Mouse (Mus musculus) intestine, embryonic 14.5 days (tissue): ENCODE results near the gene Pkp4. TPM values are rescaled to one million over a fixed set of nuclear protein-coding genes. Genes with fewer than 3 reads are reported as not detected.

ENCODE experiments used
- ATAC-seq: fragments of 200-750 bp; cut with Nextera tagmentation; replicated peaks from 2 replicates; pipeline ENCODE4 v1.8.0; 2017; ENCODE audit warnings: low read depth, moderate number of reproducible peaks, moderate TSS enrichment, moderate library complexity; ENCODE audit not compliant: low FRiP score, low TSS enrichment
- DNase-seq: peaks from one replicate; pipeline ENCODE4 v3.0.0-alpha.2; 2018; ENCODE audit warnings: low spot score
- H3K27ac ChIP-seq: fragments of 300-500 bp; sonication (generic); 2 replicates; pipeline ENCODE4 v1.5.1; 2014; ENCODE audit warnings: low read depth, mild to moderate bottlenecking, control low read depth
- H3K27me3 ChIP-seq: fragments of 300-500 bp; sonication (generic); replicated peaks from 2 replicates; pipeline ENCODE4 v1.6.1; 2014; ENCODE audit warnings: low read length, control low read depth; ENCODE audit not compliant: control insufficient read depth, insufficient read depth
- H3K36me3 ChIP-seq: fragments of 300-500 bp; sonication (generic); 2 replicates; pipeline ENCODE4 v1.6.1; 2014; ENCODE audit warnings: low read length, control low read depth; ENCODE audit not compliant: control insufficient read depth, insufficient read depth
- H3K4me1 ChIP-seq: fragments of 300-500 bp; sonication (generic); replicated peaks from 2 replicates; pipeline ENCODE4 v1.6.1; 2014; ENCODE audit warnings: low read length, control low read depth, mixed read lengths; ENCODE audit not compliant: control insufficient read depth, insufficient read depth
- H3K4me2 ChIP-seq: fragments of 300-500 bp; sonication (generic); 2 replicates; pipeline ENCODE4 v1.6.1; 2014; ENCODE audit warnings: low read length
- H3K4me3 ChIP-seq: fragments of 300-500 bp; sonication (generic); 2 replicates; pipeline ENCODE4 v1.5.1; 2014; ENCODE audit warnings: low read depth, low read length, control low read depth, mixed read lengths
- H3K9ac ChIP-seq: fragments of 300-500 bp; sonication (generic); 2 replicates; pipeline ENCODE4 v1.6.1; 2014; ENCODE audit warnings: mild to moderate bottlenecking, low read length
- H3K9me3 ChIP-seq: fragments of 300-500 bp; sonication (generic); 2 replicates; pipeline ENCODE4 v1.6.1; 2016; ENCODE audit warnings: low read length, control low read depth; ENCODE audit not compliant: control insufficient read depth
- WGBS: fragments of 180-500 bp; shearing (Covaris S2); extraction: QIAGEN DNeasy Blood & Tissue Kit; methylation state at CpG from one replicate; pipeline ENCODE4 v1.1.7; 2014; 5-methylcytosine and 5-hydroxymethylcytosine counted together
- polyA plus RNA-seq: library from polyadenylated mRNA; unstranded; fragments of >200 nt; fragmentation: Nextera tagmentation; extraction: Ambion mirVana; gene quantifications from 2 replicates; pipeline ENCODE4 v1.2.1, GENCODE M21; 2014

The Pkp4 gene
- polyA plus RNA-seq, 1 experiment from 2014 or later: 24.4 TPM

GRCm38 (mm10) chr2:59318631-59319030 is 158.0 kb downstream of the Pkp4 start:
- Histone ChIP-seq H3K4me1 (no peaks in the 10 kb centered on the region), H3K27ac (no peak overlapping the region), H3K9ac (no peak overlapping the region), H3K4me3 (no peak overlapping the region), H3K4me2 (no peak overlapping the region), H3K27me3 (no peaks in the 10 kb centered on the region), H3K36me3 (peaks cover 46% of the 10 kb centered on the region), H3K9me3 (peaks cover 12% of the 10 kb centered on the region)
- ATAC-seq (no peak), DNase-seq (no peak)
- 91% methylated on average over 1 of the region's 1 CpGs for WGBS

GRCm38 (mm10) chr2:59327946-59328345 is 167.3 kb downstream of the Pkp4 start:
- Histone ChIP-seq H3K27ac (no peak overlapping the region), H3K36me3 (no peaks in the 10 kb centered on the region), H3K27me3 (no peaks in the 10 kb centered on the region), H3K4me2 (no peak overlapping the region), H3K4me3 (no peak overlapping the region), H3K4me1 (no peaks in the 10 kb centered on the region), H3K9ac (no peak overlapping the region), H3K9me3 (no peaks in the 10 kb centered on the region)
- WGBS: 86% methylated on average over 5 of the region's 5 CpGs
- DNase-seq (peak; percentile 25), ATAC-seq (no peak)

- Histone ChIP-seq H3K36me3 (peaks cover 5% of the 10 kb centered on the region), H3K27ac (no peak overlapping the region), H3K4me3 (no peak overlapping the region), H3K9ac (no peak overlapping the region), H3K27me3 (no peaks in the 10 kb centered on the region), H3K9me3 (no peaks in the 10 kb centered on the region), H3K4me2 (no peak overlapping the region), H3K4me1 (no peaks in the 10 kb centered on the region)
- DNase-seq (no peak), ATAC-seq (no peak)
- WGBS: 86% methylated on average over 9 of the region's 9 CpGs
Observed at GRCm38 (mm10) chr2:59331093-59331492, 170.4 kb downstream of the Pkp4 start.

GRCm38 (mm10) chr2:59332523-59332922 is 171.9 kb downstream of the Pkp4 start:
- H3K9me3 ChIP-seq: no peaks in the 10 kb centered on the region
- ATAC-seq: no peak
- no peak overlapping the region for H3K4me2 ChIP-seq
- H3K4me3 ChIP-seq: no peak overlapping the region
- DNase-seq: no peak
- no peak overlapping the region for H3K27ac ChIP-seq
- no peak overlapping the region for H3K9ac ChIP-seq
- peaks cover 8% of the 10 kb centered on the region for H3K36me3 ChIP-seq
- no peaks in the 10 kb centered on the region for H3K27me3 ChIP-seq
- WGBS: 89% methylated on average over 4 of the region's 4 CpGs
- H3K4me1 ChIP-seq: no peaks in the 10 kb centered on the region

GRCm38 (mm10) chr2:59338501-59338900 is 177.9 kb downstream of the Pkp4 start:
- H3K36me3 ChIP-seq: peaks cover 36% of the 10 kb centered on the region
- 77% methylated on average over 11 of the region's 11 CpGs for WGBS
- ATAC-seq: no peak
- no peak overlapping the region for H3K4me2 ChIP-seq
- no peak overlapping the region for H3K27ac ChIP-seq
- H3K9me3 ChIP-seq: no peaks in the 10 kb centered on the region
- no peak overlapping the region for H3K4me3 ChIP-seq
- no peak for DNase-seq
- H3K9ac ChIP-seq: no peak overlapping the region
- H3K27me3 ChIP-seq: no peaks in the 10 kb centered on the region
- no peaks in the 10 kb centered on the region for H3K4me1 ChIP-seq

- DNase-seq: no peak
Observed at GRCm38 (mm10) chr2:59338926-59339325, 178.3 kb downstream of the Pkp4 start.

GRCm38 (mm10) chr2:59339776-59340539 is 179.3 kb downstream of the Pkp4 start:
- H3K9ac ChIP-seq: no peak overlapping the region
- no peak overlapping the region for H3K27ac ChIP-seq
- H3K9me3 ChIP-seq: no peaks in the 10 kb centered on the region
- no peak overlapping the region for H3K4me3 ChIP-seq
- H3K36me3 ChIP-seq: peaks cover 42% of the 10 kb centered on the region
- H3K27me3 ChIP-seq: no peaks in the 10 kb centered on the region
- WGBS: 82% methylated on average over 5 of the region's 5 CpGs
- ATAC-seq (no peak), DNase-seq (no peak)
- H3K4me1 ChIP-seq: no peaks in the 10 kb centered on the region
- H3K4me2 ChIP-seq: no peak overlapping the region

More at GRCm38 (mm10) chr2:59338926-59339325, 178.3 kb downstream of the Pkp4 start:
- no peak overlapping the region for H3K27ac ChIP-seq
- H3K4me2 ChIP-seq: no peak overlapping the region
- H3K9me3 ChIP-seq: no peaks in the 10 kb centered on the region
- no peak overlapping the region for H3K9ac ChIP-seq
- no peak overlapping the region for H3K4me3 ChIP-seq
- no peak for ATAC-seq
- peaks cover 40% of the 10 kb centered on the region for H3K36me3 ChIP-seq
- 83% methylated on average over 8 of the region's 8 CpGs for WGBS
- no peaks in the 10 kb centered on the region for H3K4me1 ChIP-seq
- no peaks in the 10 kb centered on the region for H3K27me3 ChIP-seq

GRCm38 (mm10) chr2:59340878-59341277 is 180.2 kb downstream of the Pkp4 start:
- Histone ChIP-seq H3K36me3 (peaks cover 46% of the 10 kb centered on the region), H3K4me3 (no peak overlapping the region), H3K27me3 (no peaks in the 10 kb centered on the region), H3K4me2 (no peak overlapping the region), H3K4me1 (no peaks in the 10 kb centered on the region), H3K9me3 (no peaks in the 10 kb centered on the region), H3K9ac (no peak overlapping the region), H3K27ac (no peak overlapping the region)
- ATAC-seq (no peak), DNase-seq (no peak)
- WGBS: 96% methylated on average over 1 of the region's 1 CpGs

- Histone ChIP-seq H3K36me3 (peaks cover 46% of the 10 kb centered on the region), H3K27me3 (no peaks in the 10 kb centered on the region), H3K9me3 (no peaks in the 10 kb centered on the region), H3K4me1 (no peaks in the 10 kb centered on the region), H3K27ac (no peak overlapping the region), H3K4me2 (no peak overlapping the region), H3K4me3 (no peak overlapping the region), H3K9ac (no peak overlapping the region)
- ATAC-seq (no peak), DNase-seq (no peak)
- WGBS: 95% methylated on average over 6 of the region's 6 CpGs
Observed at GRCm38 (mm10) chr2:59342591-59343210, 182.1 kb downstream of the Pkp4 start.
